Mouse (Mus musculus) MEL (cell line): ENCODE measurements around the gene Cab39l.

ENCODE experiments used
- CHD1 ChIP-seq: IDR thresholded peaks from 2 replicates; pipeline ENCODE4 v1.6.1; 2012; ENCODE audit warnings: low read depth, mild to moderate bottlenecking, inconsistent platforms, low read length, improper control_type of control experiment
- CTCF ChIP-seq, 3 experiments: IDR thresholded peaks in 2 of 3; conservative IDR thresholded peaks in 1 of 3; 2 replicates each; pipeline ENCODE4 v1.5.1; 2011 to 2012; ENCODE audit warnings: low read length in 3 of 3, low read depth in 2 of 3, mild to moderate bottlenecking in 2 of 3, improper control_type of control experiment in 1 of 3, inconsistent platforms in 1 of 3, mixed read lengths in 1 of 3, moderate library complexity in 1 of 3; ENCODE audit not compliant: control insufficient read depth in 1 of 3, insufficient read depth in 1 of 3, poor library complexity in 1 of 3, severe bottlenecking in 1 of 3
- E2F4 ChIP-seq: IDR thresholded peaks from 2 replicates; pipeline ENCODE4 v1.6.1; 2011; ENCODE audit warnings: low read depth, low read length, improper control_type of control experiment, borderline replicate concordance
- EP300 ChIP-seq, 2 experiments: IDR thresholded peaks; 2 replicates each; pipeline ENCODE4 v1.6.1; 2011; ENCODE audit warnings: improper control_type of control experiment in 2 of 2, low read length in 2 of 2, low read depth in 1 of 2, mild to moderate bottlenecking in 1 of 2
- HCFC1 ChIP-seq: IDR thresholded peaks from 2 replicates; pipeline ENCODE4 v1.6.1; 2012; ENCODE audit warnings: low read depth, mild to moderate bottlenecking, inconsistent platforms, low read length, improper control_type of control experiment, moderate library complexity
- ZC3H11A ChIP-seq: IDR thresholded peaks from 2 replicates; pipeline ENCODE4 v1.6.1; 2012; ENCODE audit warnings: low read depth, mild to moderate bottlenecking, inconsistent platforms, low read length, improper control_type of control experiment
- ZMIZ1 ChIP-seq: IDR thresholded peaks from 2 replicates; pipeline ENCODE4 v1.6.1; 2012; ENCODE audit warnings: low read depth, mild to moderate bottlenecking, inconsistent platforms, low read length, improper control_type of control experiment, moderate library complexity

DNA sequence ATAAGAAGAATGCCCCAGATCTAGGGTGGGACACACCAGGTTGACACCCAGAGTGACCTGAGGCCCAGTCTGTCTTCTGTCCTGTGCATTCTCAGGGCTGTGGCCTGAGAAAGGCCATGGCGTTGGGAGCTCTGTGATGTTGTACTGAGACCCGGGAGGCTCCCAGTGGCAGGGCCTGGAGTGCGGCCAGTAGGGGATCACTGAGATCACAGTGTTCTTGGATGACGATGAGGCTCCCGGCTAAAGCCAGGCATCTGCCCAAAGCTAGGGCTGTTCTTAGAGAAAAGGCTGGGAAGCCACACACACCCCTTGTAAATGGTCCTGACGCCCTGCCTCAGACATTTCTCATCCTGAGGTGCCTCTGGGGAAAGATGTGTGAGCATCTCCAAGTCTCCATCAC, 108.3 kb downstream of the Cab39l start:
- no peak for TF ChIP-seq ZMIZ1
- no peak for TF ChIP-seq CTCF (IDR thresholded peaks at IDR 0.05 in 2 of 3, conservative IDR thresholded peaks at IDR 0.05 in 1 of 3; ENCODE audit: control insufficient read depth in 1 of 3, insufficient read depth in 1 of 3, low read depth in 2 of 3, low read length in 3 of 3, poor library complexity in 1 of 3, severe bottlenecking in 1 of 3)
- no peak for TF ChIP-seq HCFC1
- TF ChIP-seq E2F4, result no peak
- TF ChIP-seq ZC3H11A, result no peak
- TF ChIP-seq EP300 (IDR thresholded peaks at IDR 0.05; ENCODE audit: low read depth in 1 of 2, low read length in 2 of 2), result no peak
- no peak for TF ChIP-seq CHD1
